Mouse (Mus musculus): ENCODE measurements around the gene Cox7c. TPM values are rescaled to one million over a fixed set of nuclear protein-coding genes. Genes with fewer than 3 reads are reported as not detected.
"Not testable (repeated sequence)": the region's sequence is repeated elsewhere in the genome, so short reads cannot be mapped to it uniquely, and the experiment has no call there.

Cox7c gene
- polyA plus RNA-seq (2016; fragmentation: Nextera tagmentation; extraction: Ambion mirVana): 1,255 and 1,259 TPM in 2 replicates

DNA sequence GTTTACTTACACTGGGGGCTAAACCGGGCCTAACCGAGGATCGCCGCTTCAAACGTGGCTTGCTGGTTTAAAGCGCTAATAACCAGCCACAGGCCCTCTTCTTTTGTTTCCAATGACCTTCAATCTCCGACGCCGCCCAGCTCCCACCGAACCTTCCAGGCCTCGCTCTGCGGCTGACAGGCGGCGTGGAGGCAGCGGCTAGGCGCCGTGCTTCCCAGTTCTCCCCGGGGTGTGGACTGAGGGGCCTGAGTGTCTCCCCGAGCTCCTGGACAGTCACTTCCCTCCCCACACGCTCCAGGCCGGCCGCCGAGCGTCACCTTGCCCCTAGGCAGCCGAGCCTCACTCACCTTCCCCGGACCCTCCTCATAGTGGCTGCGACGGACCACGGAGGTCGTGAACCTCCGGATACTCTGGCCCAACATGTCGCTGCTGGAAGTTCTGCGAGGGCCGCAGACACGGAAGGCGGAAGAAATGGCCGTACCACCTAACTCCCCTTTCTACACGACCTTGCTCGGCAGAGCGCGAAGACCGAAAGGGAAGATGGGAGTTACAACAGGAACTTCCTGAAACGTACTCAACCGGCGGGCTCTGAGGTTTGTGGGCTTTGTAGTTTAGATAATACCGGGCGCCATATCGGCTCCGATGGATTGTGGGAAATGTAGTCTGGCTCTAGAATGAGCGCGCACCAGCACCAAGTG, at the start of gene Cox7c:
TSS of gene Cox7c (minus strand) at position 651 of the 698 bp plus-strand sequence.
- WGBS: under 1% methylated on average over 51 of the region's 51 CpGs

DNA sequence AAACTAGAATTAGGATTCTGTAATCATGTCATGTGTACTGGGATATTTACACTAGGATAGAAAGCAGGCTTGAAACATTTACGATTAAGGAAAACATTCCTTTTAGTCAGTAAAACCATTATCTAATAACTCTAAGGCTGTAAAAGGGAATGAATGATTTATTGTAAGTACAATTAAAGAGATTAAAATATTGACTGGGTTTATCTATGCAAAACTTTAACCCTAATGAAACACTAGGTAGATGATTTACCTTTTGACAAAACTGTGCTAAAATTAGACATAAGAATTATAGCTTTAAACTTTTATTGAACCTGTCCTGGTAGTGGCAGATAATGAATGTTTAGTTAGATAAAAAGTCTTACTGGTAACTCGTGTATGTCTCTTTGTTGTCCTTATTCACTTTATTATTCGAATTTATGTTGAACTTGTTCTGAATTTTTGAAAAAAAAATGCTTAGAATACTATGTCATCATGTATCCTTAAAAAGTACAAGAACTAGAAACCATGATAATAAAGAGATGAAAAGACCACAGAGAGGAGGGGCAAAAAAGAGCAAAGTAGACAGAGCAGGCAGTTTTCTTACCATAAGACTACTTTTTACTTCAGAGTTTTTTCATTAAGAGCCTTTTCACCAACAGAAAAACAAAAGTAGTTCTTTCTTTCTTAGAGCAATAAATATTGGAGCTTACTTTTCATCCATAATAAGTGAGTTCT, 21.5 kb upstream of the Cox7c start:
- Histone ChIP-seq H3K36me3 (no peaks in the 10 kb centered on the region), H3K9ac (no peak overlapping the region), H3K27ac (ENCODE audit: poor library complexity, severe bottlenecking) (no peak overlapping the region), H3K9me3 (replicated peaks) (no peaks in the 10 kb centered on the region), H3K27me3 (replicated peaks) (no peaks in the 10 kb centered on the region), H3K4me1 (replicated peaks) (no peaks in the 10 kb centered on the region), H3K4me3 (no peak overlapping the region), H3K4me2 (no peak overlapping the region)
- no peak for ATAC-seq (ENCODE audit: insufficient number of reproducible peaks, low FRiP score)
- WGBS: 55% methylated on average over 3 of the region's 3 CpGs

More for the DNA sequence above, at the start of gene Cox7c:
- Histone ChIP-seq H3K9me3 (replicated peaks) (no peaks in the 10 kb centered on the region), H3K4me2 (peak within 1 kb of the TSS; percentile 66), H3K27me3 (replicated peaks) (no peaks in the 10 kb centered on the region), H3K36me3 (peaks cover 9% of the 10 kb centered on the region), H3K4me1 (replicated peaks) (no peaks in the 10 kb centered on the region), H3K27ac (ENCODE audit: poor library complexity, severe bottlenecking) (peak within 1 kb of the TSS; percentile 98), H3K9ac (peak within 1 kb of the TSS; percentile 100), H3K4me3 (peak within 1 kb of the TSS; percentile 100)
- peak; percentile 97 for ATAC-seq (ENCODE audit: insufficient number of reproducible peaks, low FRiP score)

DNA sequence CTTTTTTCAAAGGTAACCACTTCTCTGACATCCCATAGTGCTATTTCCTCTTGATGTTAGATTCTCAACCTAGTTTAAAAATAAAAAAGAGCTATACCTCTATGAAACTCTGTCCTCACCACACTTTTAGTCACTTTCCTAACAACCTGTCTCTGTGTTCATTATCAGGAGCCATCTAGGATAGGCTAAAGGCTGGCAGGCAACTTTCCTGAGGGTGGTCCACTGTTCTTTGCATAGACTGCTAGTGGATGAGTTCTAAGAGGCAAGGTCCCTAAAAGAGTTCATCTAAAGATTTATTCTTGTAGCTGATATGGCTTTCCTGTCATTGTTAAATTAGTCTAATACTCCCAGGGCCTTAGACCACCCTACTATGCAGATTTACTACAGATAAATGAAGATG, 20.8 kb upstream of the Cox7c start:
- Histone ChIP-seq H3K4me2 (no peak overlapping the region), H3K4me1 (replicated peaks) (no peaks in the 10 kb centered on the region), H3K36me3 (no peaks in the 10 kb centered on the region), H3K4me3 (no peak overlapping the region), H3K9ac (no peak overlapping the region), H3K27ac (ENCODE audit: poor library complexity, severe bottlenecking) (no peak overlapping the region), H3K9me3 (replicated peaks) (no peaks in the 10 kb centered on the region), H3K27me3 (replicated peaks) (no peaks in the 10 kb centered on the region)
- ATAC-seq (ENCODE audit: insufficient number of reproducible peaks, low FRiP score): no peak

DNA sequence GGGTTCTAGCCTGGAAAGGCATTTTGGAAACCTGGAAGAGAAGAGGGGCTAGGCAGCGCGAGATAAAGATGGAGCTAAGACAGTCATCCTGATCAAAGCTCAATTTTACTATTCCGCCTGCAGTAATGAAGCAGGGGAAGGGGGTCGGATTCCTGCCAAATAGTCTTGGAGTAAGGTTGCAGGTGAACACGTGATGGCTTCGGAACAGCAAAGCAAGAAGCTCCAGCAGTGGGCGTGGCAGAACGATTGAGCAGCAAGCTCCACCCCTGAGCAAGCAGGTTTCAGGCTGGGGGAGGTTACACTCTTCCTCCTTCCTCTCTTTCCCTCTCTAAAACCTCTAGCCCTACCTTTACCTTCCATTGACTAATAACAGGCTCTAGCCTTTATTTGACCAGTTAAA, 7.4 kb upstream of the Cox7c start:
- H3K9me3 ChIP-seq (replicated peaks); H3K27me3 ChIP-seq (replicated peaks); H3K36me3 ChIP-seq; H3K9ac ChIP-seq; ATAC-seq (ENCODE audit: insufficient number of reproducible peaks, low FRiP score); H3K4me1 ChIP-seq (replicated peaks); H3K4me2 ChIP-seq; H3K4me3 ChIP-seq; H3K27ac ChIP-seq (ENCODE audit: poor library complexity, severe bottlenecking): not testable (repeated sequence)
- 21% methylated on average over 8 of the region's 8 CpGs for WGBS

DNA sequence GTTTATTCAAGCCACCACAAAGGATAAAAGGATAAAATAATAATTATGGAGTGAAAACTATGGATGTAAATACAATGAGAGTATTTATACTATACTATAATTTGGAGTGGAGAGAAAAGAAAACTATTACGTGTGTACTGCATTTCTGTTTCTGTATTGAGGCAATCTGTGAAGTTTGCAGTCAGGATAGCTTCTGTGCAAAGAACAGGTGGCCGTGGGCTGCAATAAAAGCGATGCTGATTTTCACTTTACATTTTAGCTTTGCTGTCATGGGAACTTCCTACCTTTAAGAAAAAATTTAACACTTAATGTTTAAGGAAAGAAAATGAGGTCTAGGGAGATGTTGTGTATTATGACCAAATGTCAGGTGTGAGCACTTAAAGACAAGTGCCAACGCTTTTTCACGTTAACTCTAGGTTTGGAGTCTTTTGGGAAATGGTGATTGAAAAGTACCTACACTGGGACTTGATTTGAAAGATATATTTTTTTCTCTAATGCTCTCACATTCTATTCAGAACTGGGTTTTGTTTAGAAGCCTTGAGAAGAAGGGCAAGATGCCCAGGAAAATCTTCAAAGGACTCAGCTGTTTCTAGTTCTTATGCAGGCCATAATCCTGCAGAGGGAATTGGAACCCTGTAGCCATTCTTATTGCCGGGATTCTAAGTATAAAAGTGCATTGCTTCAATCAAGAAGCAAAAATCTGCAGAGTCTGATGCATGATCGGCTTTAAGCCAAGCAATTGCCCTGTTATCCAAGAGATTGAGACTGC, 41.6 kb downstream of the Cox7c start:
- H3K36me3 ChIP-seq: no peaks in the 10 kb centered on the region
- 77% methylated on average over 7 of the region's 7 CpGs for whole genome bisulfite sequencing
- no peak overlapping the region for H3K9ac ChIP-seq
- H3K9me3 ChIP-seq (replicated peaks): no peaks in the 10 kb centered on the region
- H3K4me3 ChIP-seq: no peak overlapping the region
- no peak for ATAC-seq (ENCODE audit: insufficient number of reproducible peaks, low FRiP score)
- H3K4me2 ChIP-seq: no peak overlapping the region
- H3K27me3 ChIP-seq (replicated peaks): no peaks in the 10 kb centered on the region
- H3K27ac ChIP-seq (ENCODE audit: poor library complexity, severe bottlenecking): no peak overlapping the region
- H3K4me1 ChIP-seq (replicated peaks): no peaks in the 10 kb centered on the region

Measured in heart, embryonic 12.5 days (tissue).